Mouse (Mus musculus): ENCODE results near the gene Pqlc2.

The Pqlc2 gene

DNA sequence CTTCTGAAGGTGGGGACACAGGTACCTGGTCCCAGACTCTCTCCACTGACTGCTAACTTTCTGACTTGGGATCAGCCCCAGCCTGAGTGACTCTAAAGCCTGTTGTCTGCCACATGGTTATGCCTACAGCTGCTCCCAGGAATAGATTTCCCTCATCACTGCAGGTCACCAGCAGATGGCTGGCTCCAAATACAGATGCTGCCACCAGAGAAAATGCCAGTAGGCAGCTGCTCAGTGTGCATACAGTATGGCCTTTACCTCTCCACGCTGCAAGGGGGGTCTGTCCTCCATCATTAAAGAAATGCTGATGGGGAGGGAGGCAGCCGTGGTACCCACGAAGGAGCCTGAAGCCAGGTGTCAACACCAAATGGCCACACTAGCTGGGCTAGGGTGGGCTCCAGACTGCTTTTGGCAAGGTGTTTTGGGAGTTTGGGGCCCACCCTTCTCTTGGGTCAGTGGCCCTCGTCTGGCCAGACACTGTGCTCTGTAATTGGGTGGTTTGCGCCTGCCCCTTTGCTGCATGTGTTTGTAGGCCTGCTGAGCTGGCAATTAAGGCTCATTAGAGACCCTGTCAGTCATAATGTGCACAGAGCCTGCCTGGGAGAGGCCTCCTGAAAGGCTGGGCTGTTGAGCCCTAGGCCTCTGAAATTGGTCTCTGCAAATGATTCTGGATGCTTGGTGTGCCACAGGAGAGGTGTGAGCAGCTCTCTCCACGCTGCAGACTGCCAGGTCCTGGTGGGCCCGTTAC lies 64.2 kb downstream of the Pqlc2 start:
- in situ Hi-C loops (cut with MboI; ENCODE audit: low pct_unique_long_range_greater_than_20kb in 1 of 2, low sequenced_read_pairs in 2 of 2, unreplicated experiment in 1 of 2), result no loop called here

DNA sequence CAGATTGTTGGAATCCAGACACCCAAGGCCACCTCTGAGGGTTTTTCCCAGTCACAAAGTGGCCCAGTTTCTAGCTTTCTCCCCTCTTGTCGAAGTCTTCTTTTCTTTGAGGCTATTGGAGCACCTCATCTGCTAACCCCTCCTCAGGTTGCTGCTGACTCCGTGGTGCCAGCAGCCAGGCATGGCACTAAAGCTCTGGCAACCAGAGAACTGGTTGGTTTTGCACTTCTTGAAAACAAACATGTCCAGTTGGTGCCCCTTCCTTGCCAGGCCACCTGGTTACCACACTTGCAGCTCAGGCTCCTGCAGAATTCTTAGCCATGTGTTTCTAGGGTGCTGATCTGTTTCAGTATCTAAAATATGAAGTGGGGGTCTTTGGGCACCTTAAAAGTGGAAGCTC lies 65.0 kb downstream of the Pqlc2 start:
- in situ Hi-C loops (cut with MboI; ENCODE audit: low pct_unique_long_range_greater_than_20kb in 1 of 2, low sequenced_read_pairs in 2 of 2, unreplicated experiment in 1 of 2), result no loop called here

DNA sequence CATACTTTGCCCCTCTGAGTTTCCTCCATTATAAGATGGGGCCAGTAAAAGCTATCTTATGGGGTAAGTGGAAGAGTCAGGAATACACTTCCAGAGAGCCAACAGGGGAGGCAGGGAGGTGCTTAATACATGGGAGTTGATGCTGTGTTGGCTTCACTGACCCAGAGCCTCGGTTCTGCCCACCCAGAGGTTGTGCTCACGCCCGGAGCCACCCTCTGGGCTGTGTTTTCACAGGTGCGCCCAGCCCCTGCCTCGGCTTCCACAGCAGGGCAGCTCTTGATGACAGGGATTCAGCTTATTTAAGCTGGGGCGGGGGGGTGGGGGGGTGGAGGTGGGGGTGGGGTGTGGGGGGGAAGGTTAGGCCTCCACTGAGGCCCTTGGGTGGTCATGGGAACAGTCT lies 65.7 kb downstream of the Pqlc2 start:
- in situ Hi-C loops (cut with MboI; ENCODE audit: low pct_unique_long_range_greater_than_20kb in 1 of 2, low sequenced_read_pairs in 2 of 2, unreplicated experiment in 1 of 2), result no loop called here

GRCm38 (mm10) chr4:139244176-139244575 lies 66.3 kb downstream of the Pqlc2 start:
- in situ Hi-C loops (cut with MboI; ENCODE audit: low pct_unique_long_range_greater_than_20kb in 1 of 2, low sequenced_read_pairs in 2 of 2, unreplicated experiment in 1 of 2), result no loop called here

Measured in mouse embryonic stem cell (cell line).